Mouse (Mus musculus) heart, adult 18-20 months (tissue): ENCODE data around the gene Mertk. TPM values are rescaled to one million over a fixed set of nuclear protein-coding genes. Genes with fewer than 3 reads are reported as not detected.

Experiments used
- DNase-seq, 2 experiments: peaks; one replicate each; pipeline ENCODE4 v3.0.0; 2021 to 2022; ENCODE audit warnings: mixed read lengths in 1 of 2
- total RNA-seq, 2 experiments: library from RNA; stranded (reverse); gene quantifications; 2 replicates each; pipeline ENCODE4 v1.2.3; 2021

The Mertk gene
- total RNA-seq, 2 experiments from 2014 or later, result 6.3 to 7.3 TPM

GRCm38 (mm10) chr2:128768545-128769247 is 69.9 kb downstream of the Mertk start:
- DNase-seq, result no peak

GRCm38 (mm10) chr2:128770557-128770956 is 71.8 kb downstream of the Mertk start:
- no peak for DNase-seq

GRCm38 (mm10) chr2:128771048-128771447 is 72.3 kb downstream of the Mertk start:
- no peak for DNase-seq

- no peak for DNase-seq
Measured at GRCm38 (mm10) chr2:128771750-128772338, 73.1 kb downstream of the Mertk start.

GRCm38 (mm10) chr2:128782231-128782630 is 83.5 kb downstream of the Mertk start:
- DNase-seq, result no peak

- no peak for DNase-seq
Measured at GRCm38 (mm10) chr2:128783660-128784345, 85.0 kb downstream of the Mertk start.

GRCm38 (mm10) chr2:128784814-128785213 is 86.1 kb downstream of the Mertk start:
- no peak for DNase-seq

GRCm38 (mm10) chr2:128786341-128786740 is 87.6 kb downstream of the Mertk start:
- DNase-seq, result peak in 1 of 2 experiments; percentile 17

GRCm38 (mm10) chr2:128786795-128787194 is 88.0 kb downstream of the Mertk start:
- DNase-seq, result no peak

- DNase-seq, result no peak
Measured at GRCm38 (mm10) chr2:128787805-128788204, 89.0 kb downstream of the Mertk start.

- peak in 1 of 2 experiments; percentile 19 for DNase-seq
Measured at GRCm38 (mm10) chr2:128790875-128791614, 92.3 kb downstream of the Mertk start.

GRCm38 (mm10) chr2:128793958-128794357 is 95.2 kb downstream of the Mertk start:
- DNase-seq, result no peak

- DNase-seq, result peak in 1 of 2 experiments; percentile 51
Measured at GRCm38 (mm10) chr2:128796463-128796862, 97.7 kb downstream of the Mertk start.

- peak in 1 of 2 experiments; percentile 46 for DNase-seq
Measured at GRCm38 (mm10) chr2:128803441-128803840, 104.7 kb downstream of the Mertk start.

GRCm38 (mm10) chr2:128805341-128805740 is 106.6 kb downstream of the Mertk start:
- DNase-seq, result no peak

- peak; percentile 39 to 73 for DNase-seq
Measured at GRCm38 (mm10) chr2:128806561-128806960, 107.8 kb downstream of the Mertk start.

GRCm38 (mm10) chr2:128812761-128813160 is 114.0 kb downstream of the Mertk start:
- no peak for DNase-seq

GRCm38 (mm10) chr2:128816311-128816710 is 117.6 kb downstream of the Mertk start:
- DNase-seq, result no peak

- DNase-seq, result no peak
Measured at GRCm38 (mm10) chr2:128816916-128817315, 118.2 kb downstream of the Mertk start.

- DNase-seq, result no peak
Measured at GRCm38 (mm10) chr2:128817387-128817785, 118.6 kb downstream of the Mertk start.

- peak; percentile 95 to 98 for DNase-seq
Measured at GRCm38 (mm10) chr2:128817786-128818681, 119.3 kb downstream of the Mertk start, which contains the start of gene Tmem87b. Gene Tmem87b (plus strand): TSS chr2:128818118.
